Mouse (Mus musculus): ENCODE results near the gene Gm49380. TPM values are rescaled to one million over a fixed set of nuclear protein-coding genes. Genes with fewer than 3 reads are reported as not detected.

The Gm49380 gene
- polyA plus RNA-seq, 1 experiment from 2014 or later = 0.35 TPM

- ATAC-seq (ENCODE audit: low read depth) = no peak
- H3K9me3 ChIP-seq (ENCODE audit: control insufficient read depth, low read length) = no peaks in the 10 kb centered on the region
- H3K27ac ChIP-seq (replicated peaks; ENCODE audit: low read depth, low read length) = no peak overlapping the region
- DNase-seq (ENCODE audit: low spot score) = no peak
- H3K4me1 ChIP-seq (ENCODE audit: control insufficient read depth, insufficient read depth, low read length) = peaks cover 13% of the 10 kb centered on the region; the same call in 1 of the 2 replicates
- 71% methylated on average over 5 of the region's 5 CpGs for WGBS
- H3K27me3 ChIP-seq (replicated peaks; ENCODE audit: control insufficient read depth, insufficient read depth, low read length) = peaks cover 27% of the 10 kb centered on the region
- no peak overlapping the region for H3K4me2 ChIP-seq (ENCODE audit: low read depth, low read length)
- no peak overlapping the region for H3K4me3 ChIP-seq (ENCODE audit: low read depth, low read length)
- H3K9ac ChIP-seq (ENCODE audit: low read depth, low read length) = no peak overlapping the region
- no peaks in the 10 kb centered on the region for H3K36me3 ChIP-seq (ENCODE audit: control insufficient read depth, insufficient read depth, low read length)
Observed at GRCm38 (mm10) chr9:44045884-44046272, 67.4 kb downstream of the Gm49380 start.

GRCm38 (mm10) chr9:44045158-44045883, 68.0 kb downstream of the Gm49380 start:
- no peaks in the 10 kb centered on the region for H3K9me3 ChIP-seq (ENCODE audit: control insufficient read depth, low read length)

DNA sequence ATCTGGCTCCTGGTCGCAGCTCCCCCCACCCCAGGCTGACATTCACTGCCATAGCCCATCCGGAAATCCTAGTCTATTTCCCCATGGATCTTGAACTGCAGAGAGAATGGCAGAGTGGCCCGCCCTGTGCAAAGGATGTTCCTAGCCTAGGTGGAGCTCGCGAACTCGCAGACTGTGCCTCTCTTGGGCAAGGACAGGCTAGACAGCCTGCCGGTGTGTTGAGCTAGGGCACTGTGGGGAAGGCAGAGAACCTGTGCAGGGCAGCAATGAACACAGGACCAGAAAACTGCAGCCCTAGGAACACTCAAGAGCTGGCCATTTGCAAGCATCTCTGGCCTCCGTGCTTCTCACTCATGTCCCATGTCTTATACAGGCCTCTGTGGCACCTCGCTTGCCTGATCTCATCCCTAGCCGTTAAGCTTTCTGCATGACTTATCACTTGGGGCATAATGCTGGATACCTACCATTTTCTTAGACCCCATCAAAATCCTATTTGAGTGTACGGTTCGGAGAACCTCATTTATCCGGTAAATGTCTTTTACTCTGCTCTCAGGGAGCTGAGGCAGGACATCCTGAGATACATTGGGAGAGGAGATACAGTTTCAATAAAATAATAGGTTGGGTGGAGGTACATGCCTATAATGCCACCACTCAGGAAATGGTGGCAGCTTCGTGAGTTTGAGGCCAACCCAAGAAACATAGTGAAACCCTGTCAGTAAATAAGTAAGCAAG, 68.7 kb downstream of the Gm49380 start:
- Histone ChIP-seq H3K9me3 (ENCODE audit: control insufficient read depth, low read length) (no peaks in the 10 kb centered on the region), H3K36me3 (ENCODE audit: control insufficient read depth, insufficient read depth, low read length) (no peaks in the 10 kb centered on the region), H3K27me3 (replicated peaks; ENCODE audit: control insufficient read depth, insufficient read depth, low read length) (peaks cover 27% of the 10 kb centered on the region), H3K27ac (replicated peaks; ENCODE audit: low read depth, low read length) (no peak overlapping the region), H3K4me2 (ENCODE audit: low read depth, low read length) (peak overlapping the region; percentile 58), H3K9ac (ENCODE audit: low read depth, low read length) (no peak overlapping the region), H3K4me1 (ENCODE audit: control insufficient read depth, insufficient read depth, low read length) (peaks cover 13% of the 10 kb centered on the region; the same call in 1 of the 2 replicates), H3K4me3 (ENCODE audit: low read depth, low read length) (peak overlapping the region; percentile 40)
- no peak for DNase-seq (ENCODE audit: low spot score)
- ATAC-seq (ENCODE audit: low read depth) = no peak
- WGBS = 42% methylated on average over 14 of the region's 14 CpGs

More at GRCm38 (mm10) chr9:44045158-44045883, 68.0 kb downstream of the Gm49380 start:
- Histone ChIP-seq H3K4me3 (ENCODE audit: low read depth, low read length) (no peak overlapping the region), H3K9ac (ENCODE audit: low read depth, low read length) (no peak overlapping the region), H3K4me2 (ENCODE audit: low read depth, low read length) (no peak overlapping the region; the same call in 1 of the 2 replicates), H3K27me3 (replicated peaks; ENCODE audit: control insufficient read depth, insufficient read depth, low read length) (peaks cover 27% of the 10 kb centered on the region), H3K36me3 (ENCODE audit: control insufficient read depth, insufficient read depth, low read length) (no peaks in the 10 kb centered on the region), H3K27ac (replicated peaks; ENCODE audit: low read depth, low read length) (no peak overlapping the region), H3K4me1 (ENCODE audit: control insufficient read depth, insufficient read depth, low read length) (peaks cover 13% of the 10 kb centered on the region; the same call in 1 of the 2 replicates)
- WGBS = 62% methylated on average over 3 of the region's 3 CpGs
- DNase-seq (ENCODE audit: low spot score) (no peak), ATAC-seq (ENCODE audit: low read depth) (no peak)

- ATAC-seq (ENCODE audit: low read depth) = no peak
Observed at GRCm38 (mm10) chr9:44043708-44044425, 69.4 kb downstream of the Gm49380 start.

GRCm38 (mm10) chr9:44042836-44043707, 70.2 kb downstream of the Gm49380 start, which contains the start of gene Thy1:
Gene Thy1, plus strand, starts transcription at chr9:44043384.
- H3K4me3 ChIP-seq (ENCODE audit: low read depth, low read length) = peak within 1 kb of the TSS; percentile 40
- H3K9me3 ChIP-seq (ENCODE audit: control insufficient read depth, low read length) = no peaks in the 10 kb centered on the region
- H3K36me3 ChIP-seq (ENCODE audit: control insufficient read depth, insufficient read depth, low read length) = no peaks in the 10 kb centered on the region
- no peak within 1 kb of the TSS for H3K27ac ChIP-seq (replicated peaks; ENCODE audit: low read depth, low read length)
- H3K4me2 ChIP-seq (ENCODE audit: low read depth, low read length) = peak within 1 kb of the TSS; percentile 58
- peaks cover 13% of the 10 kb centered on the region; the same call in 1 of the 2 replicates for H3K4me1 ChIP-seq (ENCODE audit: control insufficient read depth, insufficient read depth, low read length)
- ATAC-seq (ENCODE audit: low read depth) (peak; percentile 48; the same call in 1 of the 2 replicates), DNase-seq (ENCODE audit: low spot score) (peak; percentile 71)
- peak within 1 kb of the TSS; percentile 32 for H3K9ac ChIP-seq (ENCODE audit: low read depth, low read length)
- under 1% methylated on average over 26 of the region's 30 CpGs for WGBS
- H3K27me3 ChIP-seq (replicated peaks; ENCODE audit: control insufficient read depth, insufficient read depth, low read length) = peaks cover 27% of the 10 kb centered on the region

More at GRCm38 (mm10) chr9:44043708-44044425, 69.4 kb downstream of the Gm49380 start:
- Histone ChIP-seq H3K27ac (replicated peaks; ENCODE audit: low read depth, low read length) (no peak overlapping the region), H3K9me3 (ENCODE audit: control insufficient read depth, low read length) (no peaks in the 10 kb centered on the region), H3K4me2 (ENCODE audit: low read depth, low read length) (peak overlapping the region; percentile 58), H3K27me3 (replicated peaks; ENCODE audit: control insufficient read depth, insufficient read depth, low read length) (peaks cover 27% of the 10 kb centered on the region), H3K4me1 (ENCODE audit: control insufficient read depth, insufficient read depth, low read length) (peaks cover 13% of the 10 kb centered on the region; the same call in 1 of the 2 replicates), H3K36me3 (ENCODE audit: control insufficient read depth, insufficient read depth, low read length) (no peaks in the 10 kb centered on the region), H3K4me3 (ENCODE audit: low read depth, low read length) (peak overlapping the region; percentile 40), H3K9ac (ENCODE audit: low read depth, low read length) (peak overlapping the region; percentile 32)
- 4% methylated on average over 23 of the region's 23 CpGs for WGBS
- no peak for DNase-seq (ENCODE audit: low spot score)

GRCm38 (mm10) chr9:44042396-44042680, 71.0 kb downstream of the Gm49380 start:
- no peaks in the 10 kb centered on the region for H3K36me3 ChIP-seq (ENCODE audit: control insufficient read depth, insufficient read depth, low read length)
- H3K27ac ChIP-seq (replicated peaks; ENCODE audit: low read depth, low read length) = no peak overlapping the region
- H3K4me2 ChIP-seq (ENCODE audit: low read depth, low read length) = no peak overlapping the region
- no peaks in the 10 kb centered on the region for H3K9me3 ChIP-seq (ENCODE audit: control insufficient read depth, low read length)
- peaks cover 27% of the 10 kb centered on the region for H3K27me3 ChIP-seq (replicated peaks; ENCODE audit: control insufficient read depth, insufficient read depth, low read length)
- no peak overlapping the region for H3K9ac ChIP-seq (ENCODE audit: low read depth, low read length)
- WGBS = 80% methylated on average over 1 of the region's 1 CpGs
- DNase-seq (ENCODE audit: low spot score) (no peak), ATAC-seq (ENCODE audit: low read depth) (no peak)
- no peak overlapping the region for H3K4me3 ChIP-seq (ENCODE audit: low read depth, low read length)
- peaks cover 13% of the 10 kb centered on the region; the same call in 1 of the 2 replicates for H3K4me1 ChIP-seq (ENCODE audit: control insufficient read depth, insufficient read depth, low read length)

GRCm38 (mm10) chr9:44041511-44042395, 71.5 kb downstream of the Gm49380 start:
- WGBS = 68% methylated on average over 7 of the region's 7 CpGs
- Histone ChIP-seq H3K4me3 (ENCODE audit: low read depth, low read length) (no peak overlapping the region), H3K36me3 (ENCODE audit: control insufficient read depth, insufficient read depth, low read length) (no peaks in the 10 kb centered on the region), H3K4me1 (ENCODE audit: control insufficient read depth, insufficient read depth, low read length) (peaks cover 13% of the 10 kb centered on the region; the same call in 1 of the 2 replicates), H3K4me2 (ENCODE audit: low read depth, low read length) (no peak overlapping the region), H3K27ac (replicated peaks; ENCODE audit: low read depth, low read length) (no peak overlapping the region), H3K27me3 (replicated peaks; ENCODE audit: control insufficient read depth, insufficient read depth, low read length) (peaks cover 27% of the 10 kb centered on the region), H3K9me3 (ENCODE audit: control insufficient read depth, low read length) (no peaks in the 10 kb centered on the region), H3K9ac (ENCODE audit: low read depth, low read length) (no peak overlapping the region)
- ATAC-seq (ENCODE audit: low read depth) (no peak), DNase-seq (ENCODE audit: low spot score) (no peak)

Measured in embryonic facial prominence, embryonic 14.5 days (tissue).